Mouse (Mus musculus) midbrain, postnatal 0 days (tissue): ENCODE measurements at regions not wholly inside any gene's neighbourhood (a gene's known extent, or its start where the extent isn't known, plus 50 kb on each side); places are given as distances from the start of the nearest gene placed in this dataset.

Source experiments
- ATAC-seq: fragments of 200-750 bp; cut with Nextera tagmentation; 2 replicates; pipeline ENCODE4 v1.8.0; 2017; ENCODE audit warnings: moderate number of reproducible peaks, mild to moderate bottlenecking, moderate TSS enrichment, moderate library complexity; ENCODE audit not compliant: low FRiP score
- DNase-seq: peaks from one replicate; pipeline ENCODE4 v3.0.0-alpha.2; 2015; ENCODE audit warnings: low spot score
- H3K27ac ChIP-seq: fragments of 300-500 bp; sonication (generic); 2 replicates; pipeline ENCODE4 v1.5.1; 2014; ENCODE audit warnings: low read depth, mild to moderate bottlenecking, low read length, mixed read lengths
- H3K27me3 ChIP-seq: fragments of 300-500 bp; sonication (generic); 2 replicates; pipeline ENCODE4 v1.6.1; 2014; ENCODE audit warnings: low read length, control low read depth, mixed read lengths; ENCODE audit not compliant: insufficient read depth
- H3K36me3 ChIP-seq: fragments of 300-500 bp; sonication (generic); 2 replicates; pipeline ENCODE4 v1.6.1; 2014; ENCODE audit warnings: low read length, control low read depth, mixed read lengths; ENCODE audit not compliant: insufficient read depth
- H3K4me1 ChIP-seq: fragments of 300-500 bp; sonication (generic); 2 replicates; pipeline ENCODE4 v1.6.1; 2014; ENCODE audit warnings: mild to moderate bottlenecking, control low read depth, antibody characterized with exemption, low read length, mixed read lengths; ENCODE audit not compliant: insufficient read depth
- H3K4me2 ChIP-seq: fragments of 300-500 bp; sonication (generic); 2 replicates; pipeline ENCODE4 v1.6.1; 2014; ENCODE audit warnings: low read depth, mild to moderate bottlenecking, low read length, mixed read lengths; ENCODE audit not compliant: poor library complexity, severe bottlenecking
- H3K4me3 ChIP-seq: fragments of 300-500 bp; sonication (generic); 2 replicates; pipeline ENCODE4 v1.5.1; 2014; ENCODE audit warnings: low read depth, mild to moderate bottlenecking, low read length, moderate library complexity
- H3K9ac ChIP-seq: fragments of 300-500 bp; sonication (generic); replicated peaks from 2 replicates; pipeline ENCODE4 v1.6.1; 2014; ENCODE audit warnings: mild to moderate bottlenecking, low read length, moderate library complexity, mixed read lengths; ENCODE audit not compliant: poor library complexity, severe bottlenecking
- H3K9me3 ChIP-seq: fragments of 300-500 bp; sonication (generic); 2 replicates; pipeline ENCODE4 v1.6.1; 2016; ENCODE audit warnings: low read length, control low read depth
- CTCF ChIP-seq: IDR thresholded peaks from 2 replicates; pipeline ENCODE4 v1.5.1; 2016; ENCODE audit warnings: antibody characterized with exemption, mild to moderate bottlenecking
- WGBS: fragments of 180-500 bp; shearing (Covaris S2); extraction: QIAGEN DNeasy Blood & Tissue Kit; methylation state at CpG from one replicate; pipeline ENCODE4 v1.1.7; 2014; 5-methylcytosine and 5-hydroxymethylcytosine counted together

DNA sequence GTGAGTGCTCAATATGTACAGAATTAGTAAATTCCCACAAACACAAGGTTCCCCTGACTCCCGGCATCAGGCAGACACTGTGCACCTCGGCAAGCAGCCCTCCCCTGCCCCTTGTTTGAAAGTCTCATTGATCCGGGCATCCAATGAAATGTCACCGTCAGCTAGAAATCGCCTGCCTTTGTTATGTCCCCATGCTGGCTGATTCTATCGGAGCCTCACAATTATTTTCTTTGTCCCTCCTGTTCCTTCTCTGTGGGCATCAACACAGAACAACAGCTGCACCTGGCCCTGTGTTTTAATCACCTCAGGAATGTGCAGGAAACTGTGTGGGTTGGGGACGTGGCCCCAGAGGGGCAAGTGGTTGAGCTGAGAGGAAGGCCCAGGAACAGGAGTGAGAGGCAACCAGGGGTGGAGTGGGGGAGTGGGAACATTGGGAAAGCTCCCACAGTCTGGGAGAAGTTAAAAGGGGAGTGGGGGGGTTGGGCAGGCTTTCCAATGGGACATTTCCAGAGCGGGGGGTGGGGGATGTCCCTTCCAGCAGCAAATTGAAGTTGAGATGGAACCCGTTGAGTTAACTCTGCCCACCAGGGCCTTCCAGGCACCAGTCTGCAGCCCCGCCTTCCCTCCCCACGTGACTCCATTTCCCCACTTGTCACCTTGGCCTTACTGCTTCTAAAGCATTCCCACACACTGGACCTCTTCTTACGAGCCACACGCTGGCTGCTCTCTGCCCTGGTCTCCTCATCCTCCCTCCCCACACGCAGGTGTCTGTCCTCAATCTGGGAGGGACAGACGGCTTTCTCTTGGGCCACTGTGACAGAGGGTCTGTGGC lies 224.4 kb downstream of the Prex1 start:
- WGBS = 30% methylated on average over 15 of the region's 15 CpGs
- no peak for ATAC-seq
- Histone ChIP-seq H3K27me3 (no peaks in the 10 kb centered on the region), H3K4me2 (no peak overlapping the region), H3K9me3 (no peaks in the 10 kb centered on the region), H3K4me3 (no peak overlapping the region), H3K27ac (no peak overlapping the region), H3K36me3 (no peaks in the 10 kb centered on the region), H3K4me1 (peaks cover 13% of the 10 kb centered on the region; the same call in 1 of the 2 replicates), H3K9ac (no peak overlapping the region)
- no peak for TF ChIP-seq CTCF
- no peak for DNase-seq

DNA sequence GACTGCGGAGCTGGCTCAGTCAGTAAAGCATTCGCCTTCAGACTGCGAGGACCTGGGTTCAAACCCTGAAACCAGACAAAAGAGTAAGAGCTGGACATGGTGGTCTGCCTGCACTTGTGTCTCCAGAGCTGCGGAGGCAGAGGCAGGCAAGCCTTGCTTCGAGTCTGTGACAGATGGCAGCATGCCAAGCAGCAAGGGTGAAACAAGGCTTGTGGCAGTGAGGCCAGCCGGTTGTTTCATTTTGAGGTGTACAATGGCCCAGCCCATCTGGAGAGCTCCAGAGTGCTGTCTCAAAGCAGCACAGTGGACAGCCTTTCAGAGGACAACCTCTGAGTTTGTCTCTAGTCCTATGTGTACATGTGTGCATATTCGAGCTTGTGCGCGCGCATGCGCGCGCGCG lies 225.9 kb downstream of the Prex1 start:
- Histone ChIP-seq H3K27ac (0 out of 2 replicates have a peak overlapping the region, but pooled peaks have one; percentile 43), H3K4me1 (peaks cover 13% of the 10 kb centered on the region; the same call in 1 of the 2 replicates), H3K4me2 (no peak overlapping the region), H3K36me3 (no peaks in the 10 kb centered on the region), H3K9ac (no peak overlapping the region), H3K9me3 (no peaks in the 10 kb centered on the region), H3K4me3 (no peak overlapping the region), H3K27me3 (no peaks in the 10 kb centered on the region)
- no peak for TF ChIP-seq CTCF
- 83% methylated on average over 15 of the region's 15 CpGs for WGBS
- DNase-seq = no peak
- ATAC-seq = no peak

DNA sequence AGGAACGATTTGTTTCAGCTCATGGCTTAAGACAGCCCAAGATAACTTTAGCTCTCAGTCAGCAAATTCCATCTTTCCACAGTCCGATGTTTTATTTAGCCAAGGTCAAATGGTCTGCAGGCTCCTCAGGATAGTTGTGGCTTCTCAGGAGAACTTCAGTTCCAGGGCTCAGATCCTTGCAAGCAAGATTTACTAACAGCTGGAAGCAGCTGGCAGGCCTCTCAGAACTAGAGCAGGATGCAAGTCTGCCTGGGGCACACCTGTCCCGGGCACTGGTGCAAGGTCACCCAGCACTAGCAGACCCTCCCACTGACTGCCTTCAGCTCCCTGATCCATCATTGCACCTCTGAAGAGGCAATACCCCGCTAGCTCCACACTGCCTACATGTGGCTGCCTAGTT lies 227.8 kb downstream of the Prex1 start:
- TF ChIP-seq CTCF = peak; percentile 22; the same call in 1 of the 2 replicates
- ATAC-seq = no peak
- Histone ChIP-seq H3K4me1 (peaks cover 16% of the 10 kb centered on the region; the same call in 1 of the 2 replicates), H3K4me2 (no peak overlapping the region), H3K9ac (no peak overlapping the region), H3K9me3 (no peaks in the 10 kb centered on the region), H3K4me3 (no peak overlapping the region), H3K36me3 (no peaks in the 10 kb centered on the region), H3K27ac (no peak overlapping the region), H3K27me3 (no peaks in the 10 kb centered on the region)
- WGBS = 84% methylated on average over 4 of the region's 4 CpGs
- DNase-seq = no peak

DNA sequence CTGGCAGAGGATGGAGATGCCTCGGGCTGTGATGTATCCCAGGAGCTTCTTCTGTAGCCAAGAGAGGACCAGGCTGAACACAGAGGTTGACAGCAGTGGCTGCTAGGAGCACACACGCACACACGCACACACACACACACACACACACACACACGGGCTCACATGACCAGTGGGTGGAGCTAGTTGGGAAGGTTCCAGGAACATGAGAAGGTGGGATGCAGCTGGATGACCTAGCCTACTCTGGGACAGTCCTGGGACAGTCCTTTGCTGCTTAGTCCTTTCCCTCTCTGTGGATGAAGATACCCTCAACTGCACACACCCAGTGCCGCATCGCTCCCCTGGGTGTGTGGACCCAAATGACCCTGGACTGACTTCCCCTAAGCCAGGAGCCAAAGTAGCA lies 228.3 kb downstream of the Prex1 start:
- peaks cover 16% of the 10 kb centered on the region; the same call in 1 of the 2 replicates for H3K4me1 ChIP-seq
- no peak overlapping the region for H3K4me3 ChIP-seq
- H3K27ac ChIP-seq = no peak overlapping the region
- 83% methylated on average over 6 of the region's 6 CpGs for WGBS
- no peak for TF ChIP-seq CTCF
- no peaks in the 10 kb centered on the region for H3K27me3 ChIP-seq
- no peak for ATAC-seq
- H3K4me2 ChIP-seq = no peak overlapping the region
- no peak overlapping the region for H3K9ac ChIP-seq
- no peak for DNase-seq
- no peaks in the 10 kb centered on the region for H3K9me3 ChIP-seq
- no peaks in the 10 kb centered on the region for H3K36me3 ChIP-seq

DNA sequence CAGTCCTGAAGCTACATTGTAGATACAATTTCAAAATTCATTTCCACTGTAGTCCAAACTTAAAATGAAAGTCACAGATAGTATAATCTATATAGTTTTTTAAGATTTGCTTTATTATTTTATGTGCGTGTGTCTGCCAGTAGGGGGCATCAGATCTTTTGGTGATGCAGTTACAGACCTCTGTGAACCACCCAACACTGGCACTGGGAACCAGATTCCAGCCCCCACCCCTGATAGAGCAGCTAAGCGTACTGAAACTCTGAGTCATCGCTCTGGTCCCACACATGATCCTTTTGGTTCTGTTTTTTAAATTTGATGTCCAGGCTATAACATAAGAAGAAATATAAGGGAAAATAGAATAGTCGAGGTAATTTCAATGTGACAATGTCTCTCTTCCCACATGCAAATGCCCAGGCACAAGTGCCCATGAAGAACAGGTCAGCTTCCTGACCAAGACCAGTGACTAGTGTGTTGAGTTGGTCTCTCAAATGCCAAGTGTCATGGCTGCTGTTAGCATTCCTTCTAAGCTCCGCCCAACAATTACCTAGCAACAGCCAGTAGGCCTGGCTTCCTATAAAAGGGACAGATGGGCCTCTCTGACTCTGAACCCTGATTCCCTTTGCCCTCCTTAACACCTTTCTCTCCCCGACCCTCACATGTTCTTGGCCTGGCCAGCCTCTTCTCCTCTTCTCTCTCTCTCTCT lies 229.9 kb downstream of the Prex1 start:
- peak overlapping the region; percentile 62; the same call in 1 of the 2 replicates for H3K27ac ChIP-seq
- DNase-seq = no peak
- 90% methylated on average over 6 of the region's 6 CpGs for WGBS
- H3K27me3 ChIP-seq = no peaks in the 10 kb centered on the region
- H3K9me3 ChIP-seq = no peaks in the 10 kb centered on the region
- H3K4me2 ChIP-seq = no peak overlapping the region
- ATAC-seq = no peak
- H3K4me3 ChIP-seq = no peak overlapping the region
- TF ChIP-seq CTCF = peak; percentile 50
- no peak overlapping the region for H3K9ac ChIP-seq
- H3K36me3 ChIP-seq = no peaks in the 10 kb centered on the region
- peaks cover 15% of the 10 kb centered on the region; the same call in 1 of the 2 replicates for H3K4me1 ChIP-seq
